Mouse (Mus musculus) CH12.LX (cell line): ENCODE results near the gene Rab2b.

ENCODE experiments used
- BHLHE40 ChIP-seq: IDR thresholded peaks from 2 replicates; pipeline ENCODE4 v1.6.1; 2011; ENCODE audit warnings: mild to moderate bottlenecking, low read depth, low read length, improper control_type of control experiment
- CHD1 ChIP-seq: IDR thresholded peaks from 2 replicates; pipeline ENCODE4 v1.6.1; 2012; ENCODE audit warnings: low read depth, low read length, improper control_type of control experiment, inconsistent platforms
- CHD2 ChIP-seq: IDR thresholded peaks from 2 replicates; pipeline ENCODE4 v1.6.1; 2011; ENCODE audit warnings: low read length, improper control_type of control experiment
- CTCF ChIP-seq, 2 experiments: IDR thresholded peaks in 1 of 2; conservative IDR thresholded peaks in 1 of 2; 2 replicates each; pipeline ENCODE4 v1.5.1; 2011 to 2012; ENCODE audit warnings: low read depth in 2 of 2, low read length in 2 of 2, improper control_type of control experiment in 1 of 2, inconsistent platforms in 1 of 2, mild to moderate bottlenecking in 1 of 2, moderate library complexity in 1 of 2
- E2F4 ChIP-seq: IDR thresholded peaks from 2 replicates; pipeline ENCODE4 v1.6.1; 2011; ENCODE audit warnings: low read depth, low read length, improper control_type of control experiment; ENCODE audit not compliant: insufficient replicate concordance
- EP300 ChIP-seq: IDR thresholded peaks from 2 replicates; pipeline ENCODE4 v1.6.1; 2011; ENCODE audit warnings: low read length, improper control_type of control experiment
- ETS1 ChIP-seq: conservative IDR thresholded peaks from 2 replicates; pipeline ENCODE4 v1.6.1; 2012; ENCODE audit warnings: low read depth, mild to moderate bottlenecking, inconsistent platforms, low read length, improper control_type of control experiment, moderate library complexity
- IRF4 ChIP-seq: IDR thresholded peaks from 2 replicates; pipeline ENCODE4 v1.6.1; 2014; ENCODE audit warnings: low read depth, mild to moderate bottlenecking, inconsistent platforms, low read length, improper control_type of control experiment
- JUND ChIP-seq: conservative IDR thresholded peaks from 2 replicates; pipeline ENCODE4 v1.6.1; 2011; ENCODE audit warnings: low read depth, low read length, improper control_type of control experiment
- POLR2A ChIP-seq: IDR thresholded peaks from 2 replicates; pipeline ENCODE4 v1.6.1; 2011; ENCODE audit warnings: low read depth, mild to moderate bottlenecking, improper control_type of control experiment, low read length
- RCOR1 ChIP-seq: conservative IDR thresholded peaks from 2 replicates; pipeline ENCODE4 v1.6.1; 2012; ENCODE audit warnings: low read depth, mild to moderate bottlenecking, inconsistent platforms, low read length, improper control_type of control experiment
- UBTF ChIP-seq: IDR thresholded peaks from 2 replicates; pipeline ENCODE4 v1.6.1; 2012; ENCODE audit warnings: low read depth, mild to moderate bottlenecking, inconsistent platforms, low read length, improper control_type of control experiment, moderate library complexity
- USF2 ChIP-seq: conservative IDR thresholded peaks from 2 replicates; pipeline ENCODE4 v1.6.1; 2011; ENCODE audit warnings: low read depth, low read length, improper control_type of control experiment

- TF ChIP-seq CTCF (conservative IDR thresholded peaks at IDR 0.05 in 1 of 2, IDR thresholded peaks at IDR 0.05 in 1 of 2; ENCODE audit: low read depth in 2 of 2, low read length in 2 of 2) = no peak
- no peak for TF ChIP-seq UBTF
- TF ChIP-seq CHD2 = no peak
- no peak for TF ChIP-seq EP300
- TF ChIP-seq JUND = no peak
- TF ChIP-seq POLR2A = no peak
- no peak for TF ChIP-seq CHD1
- TF ChIP-seq BHLHE40 = no peak
- TF ChIP-seq USF2 = no peak
- no peak for TF ChIP-seq E2F4
- no peak for TF ChIP-seq IRF4
- TF ChIP-seq ETS1 = no peak
- no peak for TF ChIP-seq RCOR1
These were observed 36.0 kb upstream of the Rab2b start for GRCm38 (mm10) chr14:52315283-52315780.
